Mouse (Mus musculus) liver, embryonic 14.5 days (tissue): ENCODE results near the gene Cntn5. TPM values are rescaled to one million over a fixed set of nuclear protein-coding genes. Genes with fewer than 3 reads are reported as not detected.

ENCODE experiments used
- ATAC-seq: fragments of 200-750 bp; cut with Nextera tagmentation; 2 replicates; pipeline ENCODE4 v1.8.0; 2017; ENCODE audit warnings: moderate number of reproducible peaks, mild to moderate bottlenecking, moderate library complexity; ENCODE audit not compliant: insufficient read depth
- DNase-seq, 3 experiments: peaks; one replicate each; pipeline ENCODE4 v3.0.0-alpha.2; 2012 to 2013; ENCODE audit warnings: low read depth in 3 of 3, low spot score in 3 of 3
- H3K27ac ChIP-seq: fragments of 300-500 bp; sonication (generic); 2 replicates; pipeline ENCODE4 v1.5.1; 2014; ENCODE audit warnings: moderate library complexity, mild to moderate bottlenecking, control low read depth, inconsistent platforms
- H3K27me3 ChIP-seq: fragments of 300-500 bp; sonication (generic); 2 replicates; pipeline ENCODE4 v1.6.1; 2014; ENCODE audit warnings: mild to moderate bottlenecking, low read length, moderate library complexity; ENCODE audit not compliant: control insufficient read depth, insufficient read depth
- H3K36me3 ChIP-seq: fragments of 300-500 bp; sonication (generic); replicated peaks from 2 replicates; pipeline ENCODE4 v1.6.1; 2014; ENCODE audit warnings: low read depth; ENCODE audit not compliant: control insufficient read depth, insufficient read depth
- H3K4me1 ChIP-seq, 2 experiments: fragments of 200-500 bp in 1 of 2; fragments of 300-500 bp in 1 of 2; sonication (generic) in 1 of 2; replicated peaks; 2 replicates each; pipeline ENCODE4 v1.6.1; 2012 to 2014; ENCODE audit warnings: antibody characterized with exemption in 1 of 2, inconsistent platforms in 1 of 2, low read length in 1 of 2; ENCODE audit not compliant: control insufficient read depth in 2 of 2, insufficient read depth in 2 of 2
- H3K4me2 ChIP-seq: fragments of 300-500 bp; sonication (generic); 2 replicates; pipeline ENCODE4 v1.6.1; 2014; ENCODE audit warnings: low read depth, mild to moderate bottlenecking, control low read depth, moderate library complexity
- H3K4me3 ChIP-seq, 2 experiments: fragments of 200-500 bp in 1 of 2; fragments of 300-500 bp in 1 of 2; sonication (generic) in 1 of 2; 2 replicates each; pipeline ENCODE4 v1.5.1; 2012 to 2014; ENCODE audit warnings: low read depth in 2 of 2, low read length in 2 of 2, mild to moderate bottlenecking in 2 of 2, control low read depth in 1 of 2, inconsistent platforms in 1 of 2, moderate library complexity in 1 of 2; ENCODE audit not compliant: insufficient read depth in 1 of 2
- H3K9ac ChIP-seq: fragments of 300-500 bp; sonication (generic); replicated peaks from 2 replicates; pipeline ENCODE4 v1.6.1; 2014; ENCODE audit warnings: mild to moderate bottlenecking, control low read depth, moderate library complexity
- H3K9me3 ChIP-seq: fragments of 300-500 bp; sonication (generic); 2 replicates; pipeline ENCODE4 v1.6.1; 2016; ENCODE audit warnings: low read length, mixed read lengths; ENCODE audit not compliant: control insufficient read depth
- CTCF ChIP-seq: IDR thresholded peaks from 2 replicates; pipeline ENCODE4 v1.5.1; 2016; ENCODE audit warnings: antibody characterized with exemption, low read depth, control low read depth
- EP300 ChIP-seq: IDR thresholded peaks from 2 replicates; pipeline ENCODE4 v1.6.1; 2016; ENCODE audit warnings: antibody characterized with exemption, low read depth
- WGBS: fragments of 180-500 bp; shearing (Covaris S2); extraction: QIAGEN DNeasy Blood & Tissue Kit; methylation state at CpG from one replicate; pipeline ENCODE4 v1.1.7; 2014; ENCODE audit not compliant: insufficient replicate concordance; 5-methylcytosine and 5-hydroxymethylcytosine counted together
- polyA plus RNA-seq, 2 experiments: library from polyadenylated mRNA; depleted of rRNA in 1 of 2; stranded (reverse) in 1 of 2; unstranded in 1 of 2; fragments of >200 nt; fragmentation: Nextera tagmentation in 1 of 2; extraction: Ambion mirVana in 1 of 2; gene quantifications; 2 replicates each; pipeline versions ENCODE4 v1.2.1 to v1.2.3; 2012 to 2014

Cntn5 gene
- polyA plus RNA-seq, 2 experiments: not detected

DNA sequence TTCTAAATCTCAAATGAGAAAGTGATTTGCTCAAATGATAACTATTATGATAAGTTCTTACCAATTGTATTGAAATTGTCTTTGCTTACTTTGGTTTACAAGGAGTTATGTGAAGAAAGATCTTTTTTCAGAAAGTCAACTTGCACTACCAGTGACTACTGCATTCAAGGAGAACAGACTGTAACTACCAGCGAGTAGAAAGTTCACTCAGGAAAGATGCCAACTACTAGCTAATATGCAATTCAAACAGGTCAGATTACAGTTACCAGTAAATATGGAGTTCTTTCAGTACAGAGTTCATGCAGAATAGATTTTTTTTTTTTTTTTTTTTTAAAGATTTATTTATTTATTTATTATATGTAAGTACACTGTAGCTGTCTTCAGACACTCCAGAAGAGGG is 795.4 kb downstream of the Cntn5 start:
- Histone ChIP-seq H3K4me2 (no peak overlapping the region), H3K9ac (no peak overlapping the region), H3K4me1 (no peaks in the 10 kb centered on the region), H3K36me3 (no peaks in the 10 kb centered on the region), H3K27me3 (no peaks in the 10 kb centered on the region), H3K27ac (no peak overlapping the region), H3K9me3 (no peaks in the 10 kb centered on the region), H3K4me3 (no peak overlapping the region)
- WGBS: 46% methylated on average over 1 of the region's 1 CpGs
- DNase-seq: no peak
- ATAC-seq: no peak
- no peak for TF ChIP-seq CTCF
- TF ChIP-seq EP300: no peak

DNA sequence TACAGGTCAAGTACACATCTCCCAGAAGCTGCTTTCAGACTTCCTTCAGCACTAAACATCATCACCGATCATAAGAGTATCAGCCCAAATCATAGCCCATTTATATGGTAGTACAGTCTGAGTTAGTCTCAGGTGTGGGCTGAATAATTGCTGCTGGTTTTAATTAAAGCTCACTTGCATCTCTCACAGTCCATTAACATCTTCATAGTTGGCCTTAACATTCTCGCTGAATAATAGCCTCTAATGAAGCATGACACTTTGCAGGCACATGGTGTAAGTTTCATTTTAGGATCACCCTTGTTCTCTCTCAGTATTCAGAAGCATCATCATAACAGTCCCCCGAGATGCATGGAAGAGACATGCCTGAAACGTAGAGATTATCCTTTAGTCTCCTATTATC is 796.7 kb downstream of the Cntn5 start:
- no peaks in the 10 kb centered on the region for H3K27me3 ChIP-seq
- H3K4me2 ChIP-seq: no peak overlapping the region
- no peaks in the 10 kb centered on the region for H3K4me1 ChIP-seq
- no peaks in the 10 kb centered on the region for H3K36me3 ChIP-seq
- H3K4me3 ChIP-seq: no peak overlapping the region
- no peak overlapping the region for H3K9ac ChIP-seq
- H3K9me3 ChIP-seq: no peaks in the 10 kb centered on the region
- WGBS: 64% methylated on average over 4 of the region's 4 CpGs
- DNase-seq (no peak), ATAC-seq (no peak)
- no peak for TF ChIP-seq CTCF
- no peak for TF ChIP-seq EP300
- H3K27ac ChIP-seq: no peak overlapping the region

- no peak overlapping the region for H3K9ac ChIP-seq
- 32% methylated on average over 5 of the region's 5 CpGs for WGBS
- DNase-seq (no peak), ATAC-seq (no peak)
- H3K36me3 ChIP-seq: no peaks in the 10 kb centered on the region
- no peaks in the 10 kb centered on the region for H3K9me3 ChIP-seq
- no peaks in the 10 kb centered on the region for H3K4me1 ChIP-seq
- no peak for TF ChIP-seq CTCF
- TF ChIP-seq EP300: no peak
- H3K4me3 ChIP-seq: no peak overlapping the region
- no peak overlapping the region for H3K27ac ChIP-seq
- no peaks in the 10 kb centered on the region for H3K27me3 ChIP-seq
- no peak overlapping the region for H3K4me2 ChIP-seq
Measured at GRCm38 (mm10) chr9:10101812-10102440, 802.6 kb downstream of the Cntn5 start.

DNA sequence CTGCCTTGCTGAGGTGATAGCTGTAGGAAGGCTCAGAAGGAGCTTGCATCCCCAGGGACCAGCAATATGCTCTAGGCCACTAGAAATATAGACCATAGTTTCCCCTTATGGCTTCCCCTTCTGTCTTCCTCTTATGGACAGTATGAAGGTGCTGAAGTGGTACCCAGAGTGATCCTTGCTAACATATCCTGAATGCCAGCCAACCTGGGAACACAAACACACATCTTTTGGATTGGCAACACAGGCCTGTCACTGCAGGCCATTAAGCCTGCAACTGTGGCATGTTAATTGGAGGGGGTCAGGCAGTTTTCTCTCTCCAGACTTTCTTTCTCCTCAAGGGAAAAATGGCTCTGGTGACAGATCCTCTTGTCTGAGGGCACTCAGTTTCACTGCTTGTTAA is 828.3 kb downstream of the Cntn5 start:
- no peaks in the 10 kb centered on the region for H3K4me1 ChIP-seq
- no peak overlapping the region for H3K9ac ChIP-seq
- H3K27ac ChIP-seq: no peak overlapping the region
- H3K9me3 ChIP-seq: no peaks in the 10 kb centered on the region
- TF ChIP-seq CTCF (no peak), EP300 (no peak)
- no peak overlapping the region for H3K4me2 ChIP-seq
- no peaks in the 10 kb centered on the region for H3K27me3 ChIP-seq
- ATAC-seq (no peak), DNase-seq (no peak)
- no peak overlapping the region for H3K4me3 ChIP-seq
- H3K36me3 ChIP-seq: no peaks in the 10 kb centered on the region

DNA sequence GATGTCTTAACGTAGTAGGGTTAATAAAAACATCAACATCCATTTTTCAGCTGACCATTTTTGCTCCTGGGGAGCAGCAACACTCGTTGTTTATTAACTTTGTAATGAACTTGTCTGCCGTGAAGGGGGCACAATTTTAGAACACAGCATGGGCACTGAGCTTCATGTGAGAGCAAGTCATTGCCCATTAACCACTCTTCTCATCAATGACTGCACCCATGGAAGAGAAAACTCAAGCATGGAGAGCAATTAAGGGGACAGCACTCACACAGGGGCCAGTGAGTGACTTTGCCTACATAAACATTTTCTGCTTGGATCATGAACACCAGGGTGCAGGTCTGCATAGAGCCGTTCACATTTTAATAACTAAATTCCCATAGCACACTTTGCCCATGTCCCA is 831.2 kb downstream of the Cntn5 start:
- TF ChIP-seq EP300 (no peak), CTCF (no peak)
- Histone ChIP-seq H3K4me1 (no peaks in the 10 kb centered on the region), H3K27me3 (no peaks in the 10 kb centered on the region), H3K36me3 (no peaks in the 10 kb centered on the region), H3K27ac (no peak overlapping the region), H3K9me3 (no peaks in the 10 kb centered on the region), H3K4me3 (no peak overlapping the region), H3K9ac (no peak overlapping the region), H3K4me2 (no peak overlapping the region)
- ATAC-seq (no peak), DNase-seq (no peak)
- WGBS: 54% methylated on average over 4 of the region's 4 CpGs
